Mouse (Mus musculus) lung, postnatal 4 days (tissue): ENCODE results near the gene Ugt1a6b.
A peak's percentile ranks its signal among the peaks of the same experiment; 100 is the strongest.
"Not testable (repeated sequence)": the region's sequence is repeated elsewhere in the genome, so short reads cannot be mapped to it uniquely, and the experiment has no call there.

Source experiments
- DNase-seq, 2 experiments: peaks; one replicate each; pipeline ENCODE4 v3.0.0; 2021

Ugt1a6b gene

GRCm38 (mm10) chr1:88103019-88103418, at the start of gene Ugt1a6b:
Gene Ugt1a6b (plus strand): TSS chr1:88103252.
- peak; percentile 43 to 49 for DNase-seq

GRCm38 (mm10) chr1:88055088-88055487, 48.0 kb upstream of the Ugt1a6b start, which contains the start of gene Ugt1a10:
Gene Ugt1a10 (plus strand): TSS chr1:88055388.
- no peak for DNase-seq

DNA sequence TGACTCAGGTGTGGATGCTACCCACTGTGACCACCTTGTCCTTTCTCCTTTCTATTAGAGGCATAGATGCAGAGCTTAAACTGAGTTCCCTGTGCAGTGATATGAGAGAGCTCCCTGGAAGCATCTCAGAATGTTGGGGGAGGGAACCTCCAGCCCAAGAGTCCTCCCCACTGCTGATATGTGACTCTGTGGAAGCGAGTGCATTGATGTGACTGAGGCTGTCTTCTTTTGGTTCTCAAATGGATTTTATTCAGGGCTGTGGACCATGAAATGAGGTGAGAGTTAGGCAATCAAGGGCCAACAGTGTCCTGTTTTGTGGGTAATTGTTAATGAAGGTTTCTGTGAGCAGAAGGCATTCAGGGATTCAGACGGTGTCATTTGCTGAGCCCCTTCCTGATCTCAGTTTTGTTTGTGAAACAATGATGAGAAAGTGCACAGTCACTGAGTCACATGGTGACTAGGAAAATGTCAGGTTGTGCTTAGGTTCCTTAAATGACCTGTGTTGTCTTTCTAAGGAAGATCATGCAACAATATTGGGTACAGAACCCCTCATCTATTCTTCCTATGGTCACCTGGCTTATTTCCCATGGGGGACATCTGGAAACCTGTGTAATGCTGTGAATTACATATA, 36.5 kb upstream of the Ugt1a6b start:
- not testable (repeated sequence) for DNase-seq

DNA sequence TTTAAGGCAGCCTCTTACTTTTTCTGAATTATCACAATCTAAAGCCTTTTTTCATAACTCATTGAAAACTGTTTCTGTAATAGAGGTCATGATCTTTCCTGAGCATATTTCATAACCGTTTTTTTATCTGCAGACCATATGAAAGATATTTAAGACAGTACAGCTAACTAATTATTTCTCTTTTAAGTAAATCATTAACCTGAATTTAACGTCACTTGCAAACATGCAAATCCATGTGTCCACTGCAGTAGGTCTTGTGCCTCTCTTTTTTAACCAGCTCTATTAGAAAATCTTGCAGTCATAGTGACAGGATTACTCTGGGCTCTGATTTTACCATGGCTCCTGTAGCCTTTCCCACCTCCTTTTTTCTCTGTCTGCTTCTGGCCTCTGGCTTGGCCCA, 32.6 kb upstream of the Ugt1a6b start, which contains the start of gene Ugt1a9:
Ugt1a9 (plus strand) TSS at position 306 of the 400 bp plus-strand sequence.
- DNase-seq = no peak

GRCm38 (mm10) chr1:88070902-88071301, 32.1 kb upstream of the Ugt1a6b start:
- no peak for DNase-seq

GRCm38 (mm10) chr1:88074471-88074870, 28.6 kb upstream of the Ugt1a6b start:
- DNase-seq = no peak

DNA sequence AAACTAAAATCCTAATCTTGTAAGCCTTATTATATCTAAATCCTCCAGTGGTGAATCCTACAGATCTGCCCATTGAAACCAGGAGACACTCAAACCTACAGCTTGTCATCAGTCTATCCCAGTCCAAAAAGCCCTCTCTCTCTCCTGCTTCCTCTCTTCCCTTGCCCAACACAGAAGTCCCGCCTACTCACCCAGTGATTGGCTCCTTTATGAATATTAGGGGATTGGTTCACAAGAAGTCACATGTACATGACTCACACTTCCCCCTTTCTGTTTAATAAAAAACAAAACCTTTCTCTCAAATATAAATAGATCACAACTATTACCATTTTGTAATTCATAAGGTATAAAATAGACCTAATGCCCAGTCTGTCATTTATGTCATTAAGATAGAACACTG, 25.9 kb upstream of the Ugt1a6b start:
- no peak for DNase-seq

- DNase-seq = no peak
Measured at GRCm38 (mm10) chr1:88081670-88082069, 21.4 kb upstream of the Ugt1a6b start.

DNA sequence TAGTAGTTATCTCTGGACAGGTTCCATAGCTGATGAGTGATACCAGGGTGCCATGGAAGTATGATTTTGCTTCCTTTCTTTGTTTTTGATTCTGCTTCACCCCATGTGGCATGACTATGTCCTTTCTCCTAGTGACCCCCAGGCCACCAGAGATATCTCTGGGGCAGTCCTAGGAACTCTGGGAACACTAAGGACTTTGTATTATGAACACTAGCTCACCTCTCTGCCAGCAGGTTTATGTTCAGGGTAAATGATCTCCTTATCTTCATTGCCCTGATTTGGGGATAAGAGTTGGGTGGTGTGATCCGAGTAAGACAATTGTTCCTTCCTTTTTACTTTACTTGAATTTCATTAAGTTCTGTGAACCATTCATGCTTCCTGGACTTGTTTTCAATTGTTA, 16.9 kb upstream of the Ugt1a6b start:
- DNase-seq = no peak

GRCm38 (mm10) chr1:88087513-88087912, 15.5 kb upstream of the Ugt1a6b start, which contains the start of gene Ugt1a8:
Gene Ugt1a8 (plus strand): TSS chr1:88087813.
- no peak for DNase-seq

DNA sequence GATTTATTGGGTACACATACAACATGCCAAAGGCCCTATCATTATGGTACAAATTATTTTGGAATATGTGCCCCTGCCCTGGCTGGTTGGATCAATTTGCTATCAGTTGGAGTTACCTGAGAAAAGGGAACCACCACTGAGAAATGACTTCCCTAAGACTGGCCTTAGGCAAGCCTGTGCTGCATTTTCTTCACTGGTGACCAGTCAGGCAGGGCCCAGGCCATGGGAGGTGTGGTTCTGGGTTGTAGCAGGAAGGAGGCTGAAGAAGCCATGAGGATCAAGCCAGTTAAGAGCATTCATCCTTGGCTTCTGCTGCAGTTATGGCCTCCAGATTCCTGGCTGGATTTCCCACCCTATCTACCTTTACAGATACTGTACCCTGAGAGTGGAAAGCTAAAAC, 10.7 kb upstream of the Ugt1a6b start:
- peak in 1 of 2 experiments; percentile 33 for DNase-seq

DNA sequence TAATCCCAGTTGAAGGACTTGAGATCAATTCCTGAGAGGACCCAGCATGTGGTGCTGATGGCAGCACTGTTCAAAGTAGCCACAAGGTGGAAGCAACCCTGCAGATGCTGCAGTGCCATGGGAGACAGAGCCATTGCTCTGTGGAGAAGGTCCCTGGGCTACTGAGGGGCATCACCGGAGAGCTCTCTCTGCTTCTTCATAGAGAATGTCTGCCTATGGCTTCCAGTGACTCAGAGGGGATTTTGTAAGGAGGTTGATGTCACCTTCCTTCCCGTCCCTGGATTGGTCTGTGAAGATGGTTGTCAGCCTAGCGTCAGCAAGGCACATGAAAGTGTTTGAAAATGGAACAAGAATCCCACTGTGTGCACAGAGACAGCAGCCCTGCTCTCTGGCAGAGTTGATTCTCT, 8.8 kb upstream of the Ugt1a6b start:
- DNase-seq = peak in 1 of 2 experiments; percentile 29

DNA sequence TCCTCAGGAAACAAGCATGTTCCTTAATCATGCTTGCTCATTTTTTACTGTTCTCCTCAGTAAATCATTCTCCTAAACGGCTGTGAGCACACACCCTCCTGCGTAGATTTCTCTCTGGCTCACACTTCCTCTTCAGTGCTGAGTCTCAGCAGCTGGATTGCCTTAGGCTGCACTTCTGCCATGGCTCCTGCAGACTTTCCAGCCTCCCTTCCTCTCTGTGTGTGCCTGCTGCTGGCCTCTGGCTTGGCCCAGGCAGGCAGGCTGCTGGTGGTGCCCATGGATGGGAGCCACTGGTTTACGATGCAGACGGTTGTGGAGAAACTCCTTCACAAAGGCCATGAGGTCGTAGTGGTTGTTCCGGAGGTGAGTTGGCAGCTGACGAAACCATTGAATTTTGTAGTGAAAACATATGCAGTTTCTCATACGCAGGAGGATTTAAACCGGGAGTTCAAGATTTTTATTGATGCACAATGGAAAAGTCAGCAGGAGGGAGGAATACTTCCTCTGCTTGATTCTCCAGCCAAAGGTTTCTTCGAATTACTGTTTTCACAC, 8.0 kb upstream of the Ugt1a6b start, which contains the start of gene Ugt1a7c:
Ugt1a7c (plus strand) TSS at position 122 of the 552 bp plus-strand sequence.
- peak; percentile 64 to 80 for DNase-seq

GRCm38 (mm10) chr1:88098546-88098945, 4.5 kb upstream of the Ugt1a6b start:
- not testable (repeated sequence) for DNase-seq

DNA sequence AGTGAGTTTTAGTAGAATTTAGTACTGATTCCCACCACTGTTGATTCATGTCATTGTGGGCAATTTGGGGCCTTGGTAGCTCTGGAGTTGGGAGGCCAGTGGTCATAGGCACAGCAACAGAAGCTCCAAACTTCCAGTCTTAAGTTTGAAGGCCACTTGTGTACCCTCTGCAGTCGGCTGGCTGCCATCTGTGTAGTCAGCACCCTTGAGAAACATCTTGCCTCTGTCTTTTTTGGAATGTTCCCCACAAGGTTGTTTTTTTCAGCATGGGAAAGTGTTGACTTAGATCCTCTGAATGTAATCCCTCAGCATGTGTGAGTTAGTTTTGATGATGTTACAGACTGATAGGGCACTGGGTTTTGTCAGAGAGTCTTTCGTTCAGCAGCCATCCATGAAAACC, 3.4 kb upstream of the Ugt1a6b start:
- not testable (repeated sequence) for DNase-seq

- not testable (repeated sequence) for DNase-seq
Measured at GRCm38 (mm10) chr1:88103697-88104468, 831 bp downstream of the Ugt1a6b start.

GRCm38 (mm10) chr1:88104667-88105430, 1.8 kb downstream of the Ugt1a6b start:
- DNase-seq = no peak

GRCm38 (mm10) chr1:88105656-88106055, 2.6 kb downstream of the Ugt1a6b start:
- no peak for DNase-seq

DNA sequence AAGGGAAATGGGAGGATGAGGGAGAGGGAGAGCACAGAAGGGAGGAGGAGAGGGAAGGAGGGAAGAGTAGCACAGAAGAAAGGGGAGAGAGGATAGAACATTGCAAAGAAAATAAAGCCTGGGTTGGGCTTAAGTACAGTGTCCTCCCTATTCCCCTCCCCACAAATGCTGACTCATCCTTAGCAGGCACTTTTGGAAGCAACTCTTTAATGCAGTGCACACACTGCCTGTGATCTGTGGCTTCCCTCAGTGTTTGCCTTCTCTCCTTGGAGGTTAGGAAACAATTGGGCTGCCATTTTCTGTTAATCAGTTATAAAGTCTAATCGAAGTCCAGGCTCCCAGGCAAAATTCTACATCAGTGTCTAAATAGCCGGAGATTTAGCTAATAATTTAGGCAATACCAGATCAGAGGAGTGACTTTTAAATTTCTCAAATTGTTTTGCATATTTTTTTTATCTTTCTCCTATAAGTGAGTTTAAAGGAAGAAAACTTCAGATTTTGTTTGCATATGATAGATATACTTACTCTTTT, 6.0 kb downstream of the Ugt1a6b start:
- DNase-seq = not testable (repeated sequence)

GRCm38 (mm10) chr1:88109604-88110003, 6.6 kb downstream of the Ugt1a6b start:
- DNase-seq = not testable (repeated sequence)

GRCm38 (mm10) chr1:88112769-88113168, 9.7 kb downstream of the Ugt1a6b start:
- not testable (repeated sequence) for DNase-seq

- not testable (repeated sequence) for DNase-seq
Measured at GRCm38 (mm10) chr1:88120550-88120949, 17.5 kb downstream of the Ugt1a6b start.
